Mouse (Mus musculus) myocyte (in vitro differentiated cells): ENCODE measurements around the gene Hoga1.

Experiments
- CEBPB ChIP-seq: IDR thresholded peaks from 2 replicates; pipeline ENCODE4 v1.6.1; 2011; ENCODE audit warnings: mild to moderate bottlenecking, moderate library complexity; ENCODE audit not compliant: poor library complexity, insufficient read depth, severe bottlenecking
- E2F4 ChIP-seq: IDR thresholded peaks from one replicate; pipeline ENCODE4 v1.6.1; 2011; ENCODE audit warnings: mild to moderate bottlenecking, control low read depth, moderate library complexity; ENCODE audit not compliant: insufficient read depth
- POLR2A ChIP-seq: IDR thresholded peaks from one replicate; pipeline ENCODE4 v1.6.1; 2011; ENCODE audit warnings: low read depth, mild to moderate bottlenecking, control low read depth, moderate library complexity; ENCODE audit not compliant: insufficient read length
- USF1 ChIP-seq: IDR thresholded peaks from one replicate; pipeline ENCODE4 v1.6.1; 2011; ENCODE audit warnings: low read depth, mild to moderate bottlenecking, control low read depth, moderate library complexity

DNA sequence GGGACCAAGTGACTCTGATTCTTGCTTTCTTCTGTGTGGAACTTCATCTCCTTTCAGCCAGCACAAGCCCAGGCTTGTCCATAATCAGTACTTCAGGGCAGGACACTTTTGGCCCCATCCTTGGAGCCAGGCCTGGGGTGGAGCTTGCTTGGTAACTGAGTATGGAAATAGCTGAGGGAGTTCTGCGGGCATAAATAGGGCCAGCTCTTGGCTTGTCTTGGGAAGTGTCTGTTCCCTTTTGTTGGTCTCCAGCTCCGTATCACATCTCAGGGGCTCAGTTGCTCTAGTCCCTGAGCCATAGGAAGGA, 22.9 kb upstream of the Hoga1 start:
- no peak for TF ChIP-seq POLR2A
- no peak for TF ChIP-seq E2F4
- TF ChIP-seq USF1 = no peak
- no peak for TF ChIP-seq CEBPB
